Mouse (Mus musculus) CH12.LX (cell line): ENCODE measurements around the gene Gm49673. TPM values are rescaled to one million over a fixed set of nuclear protein-coding genes. Genes with fewer than 3 reads are reported as not detected.
"Not testable (repeated sequence)": the region's sequence is repeated elsewhere in the genome, so short reads cannot be mapped to it uniquely, and the experiment has no call there.

ENCODE experiments used
- DNase-seq: peaks from one replicate; pipeline ENCODE4 v3.0.0-alpha.2; 2013; ENCODE audit errors: extremely low read depth
- H3K27ac ChIP-seq: 2 replicates; pipeline ENCODE4 v1.5.1; 2012; ENCODE audit warnings: low read depth, mild to moderate bottlenecking, control low read depth, moderate library complexity; ENCODE audit not compliant: insufficient read depth
- H3K27me3 ChIP-seq: replicated peaks from 2 replicates; pipeline ENCODE3; 2012; ENCODE audit warnings: inconsistent platforms
- H3K36me3 ChIP-seq, 2 experiments: replicated peaks in 1 of 2; 2 replicates each; pipeline versions ENCODE3 to v1.6.1; 2012; ENCODE audit warnings: inconsistent platforms in 1 of 2, low read length in 1 of 2, mild to moderate bottlenecking in 1 of 2, mixed read lengths in 1 of 2, moderate library complexity in 1 of 2; ENCODE audit not compliant: control insufficient read depth in 1 of 2, insufficient read depth in 1 of 2
- H3K4me1 ChIP-seq, 2 experiments: 2 replicates each; pipeline ENCODE4 v1.6.1; 2012; ENCODE audit warnings: inconsistent platforms in 1 of 2, moderate library complexity in 1 of 2; ENCODE audit not compliant: insufficient read depth in 2 of 2, control insufficient read depth in 1 of 2
- H3K4me2 ChIP-seq: 2 replicates; pipeline ENCODE4 v1.6.1; 2012; ENCODE audit warnings: low read depth, mild to moderate bottlenecking, control low read depth; ENCODE audit not compliant: poor library complexity, insufficient read depth, severe bottlenecking
- H3K4me3 ChIP-seq, 3 experiments: fragments of 150-350 bp in 1 of 3; sonication (generic) in 1 of 3; replicated peaks in 1 of 3; 2 replicates each; pipeline versions ENCODE3 to v1.5.1; 2011 to 2012; ENCODE audit warnings: low read depth in 2 of 3, low read length in 2 of 3, mild to moderate bottlenecking in 2 of 3, moderate library complexity in 2 of 3, control low read depth in 1 of 3, improper control_type of control experiment in 1 of 3, inconsistent platforms in 1 of 3, mixed read lengths in 1 of 3; ENCODE audit not compliant: poor library complexity in 1 of 3
- H3K79me2 ChIP-seq: replicated peaks from 2 replicates; pipeline ENCODE4 v1.6.1; 2012; ENCODE audit warnings: mild to moderate bottlenecking, moderate library complexity; ENCODE audit not compliant: control insufficient read depth, poor library complexity, insufficient read depth, severe bottlenecking; ENCODE audit errors: extremely low read depth
- H3K9ac ChIP-seq: 2 replicates; pipeline ENCODE4 v1.6.1; 2012; ENCODE audit warnings: low read depth, mild to moderate bottlenecking, control low read depth, moderate library complexity; ENCODE audit not compliant: insufficient read depth
- H3K9me3 ChIP-seq: replicated peaks from 2 replicates; pipeline ENCODE3; 2012; ENCODE audit warnings: low read length, inconsistent platforms, mixed read lengths
- dilution Hi-C: fragments of 300-500 bp; cut with MboI; formaldehyde crosslinking; loops from 2 replicates; pipeline ENCODE4 v1.14.3; 2020; ENCODE audit warnings: low sequenced_read_pairs; ENCODE audit not compliant: extremely low pct_unique_long_range_greater_than_20kb, extremely low pct_ligation_motif_present
- in situ Hi-C: fragments of 300-500 bp; cut with MboI; formaldehyde crosslinking; loops from 3 replicates; pipeline ENCODE4 v1.14.3; 2019; ENCODE audit warnings: low sequenced_read_pairs, low pct_ligation_motif_present, low pct_unique_long_range_greater_than_20kb, mixed read lengths
- polyA plus RNA-seq: library from polyadenylated mRNA; unstranded; fragments of >175 nt; gene quantifications from 2 replicates; pipeline ENCODE4 v1.2.1, GENCODE M21; 2012; ENCODE audit warnings: low read depth; ENCODE audit not compliant: insufficient read length
- total RNA-seq, 2 experiments: library from RNA; depleted of rRNA; stranded (reverse); fragments of 300-350 nt in 1 of 2; fragments of >200 nt in 1 of 2; gene quantifications; 2 replicates each; pipeline ENCODE4 v1.2.3; 2012 to 2014

Gene Gm49673
- total and polyA plus RNA-seq, 3 experiments = 0.10 TPM; not detected in 2

DNA sequence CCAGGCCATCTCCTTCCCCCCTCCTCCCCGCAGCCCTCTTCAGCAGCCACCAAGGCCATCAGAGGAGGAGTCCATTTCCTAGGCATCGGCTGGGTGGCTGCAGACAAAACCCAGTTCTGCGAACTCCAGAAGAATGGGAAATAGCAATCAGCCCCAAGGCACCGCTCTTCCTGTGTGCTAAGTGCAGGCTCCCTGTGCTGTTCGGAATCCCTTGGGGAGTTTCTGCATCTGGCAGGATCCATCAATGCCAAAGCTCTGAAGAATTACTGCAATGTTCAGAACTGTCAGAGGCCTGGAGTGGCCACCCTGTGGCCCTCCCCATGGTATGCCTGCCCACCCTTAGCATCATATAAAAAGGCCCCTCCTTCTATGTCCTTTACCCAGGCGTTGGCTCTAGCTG is 110.6 kb downstream of the Gm49673 start:
- H3K36me3 ChIP-seq, H3K27ac ChIP-seq, in situ Hi-C loops, H3K9me3 ChIP-seq, H3K79me2 ChIP-seq, H3K27me3 ChIP-seq, H3K4me2 ChIP-seq, DNase-seq, H3K4me3 ChIP-seq, H3K9ac ChIP-seq, H3K4me1 ChIP-seq, dilution Hi-C loops: not testable (repeated sequence)

Other genes starting within 250 kb of the Gm49673 start
- 16.3 and 16.4 TPM in 2 replicates for gene Tagap, start 221.8 kb downstream of the Gm49673 start, total RNA-seq (2012; rRNA removed)
- gene Tagap, start 221.8 kb downstream of the Gm49673 start, total RNA-seq (2014; rRNA removed) = 18.5 and 20.9 TPM in 2 replicates
- gene Tagap, start 221.8 kb downstream of the Gm49673 start, polyA plus RNA-seq = 12.9 and 14.2 TPM in 2 replicates
- gene Rsph3a, start 202.2 kb downstream of the Gm49673 start, total RNA-seq (2012; rRNA removed) = 15.2 and 23.7 TPM in 2 replicates
- gene Rsph3a, start 202.2 kb downstream of the Gm49673 start, total RNA-seq (2014; rRNA removed) = 8.2 and 9.9 TPM in 2 replicates
- 17.8 and 18.8 TPM in 2 replicates for gene Rsph3a, start 202.2 kb downstream of the Gm49673 start, polyA plus RNA-seq
- gene Rnaset2a, start 309 bp upstream of the Gm49673 start, total RNA-seq (2012; rRNA removed) = 33.0 and 53.2 TPM in 2 replicates
- gene Rnaset2a, start 309 bp upstream of the Gm49673 start, total RNA-seq (2014; rRNA removed) = 22.1 and 23.5 TPM in 2 replicates
- 15.0 and 17.0 TPM in 2 replicates for gene Rnaset2a, start 309 bp upstream of the Gm49673 start, polyA plus RNA-seq
- gene Fgfr1op, start 17.7 kb upstream of the Gm49673 start, total RNA-seq (2012; rRNA removed) = 29.8 and 34.7 TPM in 2 replicates
- gene Fgfr1op, start 17.7 kb upstream of the Gm49673 start, total RNA-seq (2014; rRNA removed) = 56.3 and 60.7 TPM in 2 replicates
- 46.9 and 55.3 TPM in 2 replicates for gene Fgfr1op, start 17.7 kb upstream of the Gm49673 start, polyA plus RNA-seq
- 1.5 and 1.8 TPM in 2 replicates for gene Ccr6, start 88.3 kb upstream of the Gm49673 start, total RNA-seq (2012; rRNA removed)
- gene Ccr6, start 88.3 kb upstream of the Gm49673 start, total RNA-seq (2014; rRNA removed) = 4.1 and 5.2 TPM in 2 replicates
- gene Ccr6, start 88.3 kb upstream of the Gm49673 start, polyA plus RNA-seq = 8.0 TPM in 2 replicates
- gene Mpc1, start 135.1 kb upstream of the Gm49673 start, total RNA-seq (2012; rRNA removed) = 60.4 and 66.7 TPM in 2 replicates
- gene Mpc1, start 135.1 kb upstream of the Gm49673 start, total RNA-seq (2014; rRNA removed) = 232 and 250 TPM in 2 replicates
- 75.4 and 77.4 TPM in 2 replicates for gene Mpc1, start 135.1 kb upstream of the Gm49673 start, polyA plus RNA-seq
- gene Sft2d1, start 163.3 kb upstream of the Gm49673 start, total RNA-seq (2012; rRNA removed) = 63.4 and 71.7 TPM in 2 replicates
- gene Sft2d1, start 163.3 kb upstream of the Gm49673 start, total RNA-seq (2014; rRNA removed) = 121 and 127 TPM in 2 replicates
- gene Sft2d1, start 163.3 kb upstream of the Gm49673 start, polyA plus RNA-seq = 63.8 and 75.1 TPM in 2 replicates
- 0.08 TPM in 1 of 2 replicates, not detected in the other for gene Prr18, start 189.7 kb upstream of the Gm49673 start, total RNA-seq (2012; rRNA removed)
- 0.07 and 0.12 TPM in 2 replicates for gene Prr18, start 189.7 kb upstream of the Gm49673 start, total RNA-seq (2014; rRNA removed)
- 0.07 TPM in 1 of 2 replicates, not detected in the other for gene Prr18, start 189.7 kb upstream of the Gm49673 start, polyA plus RNA-seq
- gene T2, start 208.2 kb upstream of the Gm49673 start, total RNA-seq (2012; rRNA removed) = not detected in 2 replicates
- gene T2, start 208.2 kb upstream of the Gm49673 start, total RNA-seq (2014; rRNA removed) = not detected in 2 replicates
- gene T2, start 208.2 kb upstream of the Gm49673 start, polyA plus RNA-seq = not detected in 2 replicates